Mouse (Mus musculus) thymus, adult 2 months (tissue): Measurements from ENCODE around the gene Mrps27.

Experiments used
- CTCF ChIP-seq: fragments of 200-500 bp; IDR thresholded peaks from 2 replicates; pipeline ENCODE4 v1.5.1; 2012; ENCODE audit warnings: mild to moderate bottlenecking, control low read depth, low read length, moderate library complexity, borderline replicate concordance; ENCODE audit not compliant: control insufficient read depth, poor library complexity, insufficient read depth; ENCODE audit errors: extremely low read depth
- POLR2A ChIP-seq: fragments of 200-500 bp; IDR thresholded peaks from 2 replicates; pipeline ENCODE4 v1.6.1; 2012; ENCODE audit warnings: mild to moderate bottlenecking, low read length, control low read depth, moderate library complexity; ENCODE audit not compliant: control insufficient read depth, poor library complexity, insufficient read depth; ENCODE audit errors: extremely low read depth

DNA sequence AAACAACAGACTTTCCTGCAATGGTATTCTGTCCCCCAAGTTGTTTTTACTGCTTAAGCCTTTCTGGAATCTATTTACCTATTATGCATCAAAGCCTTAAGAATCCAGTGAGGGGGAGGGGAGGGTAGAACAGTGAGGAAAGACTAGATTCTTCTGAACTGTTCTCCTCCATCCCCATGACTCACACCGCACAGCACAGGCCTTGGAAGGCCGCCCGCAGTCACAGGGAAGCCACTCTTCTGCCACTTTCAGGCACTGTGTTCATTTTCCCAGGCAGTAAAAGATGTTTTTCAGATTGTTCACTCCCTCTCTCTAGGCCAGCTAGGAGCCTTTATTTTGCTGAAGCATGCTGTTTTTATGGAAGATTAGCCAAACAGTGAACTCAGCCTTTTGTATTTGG lies 46.8 kb downstream of the Mrps27 start:
- TF ChIP-seq POLR2A = no peak
- no peak for TF ChIP-seq CTCF
